Mouse (Mus musculus) MN1 (cell line): Measurements from ENCODE around the gene Kif16b.

Experiments used
- DNase-seq: peaks from one replicate; pipeline ENCODE4 v3.0.0-alpha.2; 2016; ENCODE audit warnings: low spot score

The Kif16b gene

GRCm38 (mm10) chr2:142732370-142732769, 169.0 kb downstream of the Kif16b start:
- no peak for DNase-seq

- no peak for DNase-seq
Measured at GRCm38 (mm10) chr2:142731778-142732092, 169.6 kb downstream of the Kif16b start.

GRCm38 (mm10) chr2:142731016-142731777, 170.1 kb downstream of the Kif16b start:
- no peak for DNase-seq

GRCm38 (mm10) chr2:142724215-142725001, 176.9 kb downstream of the Kif16b start:
- no peak for DNase-seq

GRCm38 (mm10) chr2:142720174-142720573, 181.2 kb downstream of the Kif16b start:
- no peak for DNase-seq

- DNase-seq = no peak
Measured at GRCm38 (mm10) chr2:142718998-142719397, 182.3 kb downstream of the Kif16b start.

- DNase-seq = no peak
Measured at GRCm38 (mm10) chr2:142717591-142717990, 183.7 kb downstream of the Kif16b start.

- no peak for DNase-seq
Measured at GRCm38 (mm10) chr2:142715912-142716260, 185.4 kb downstream of the Kif16b start.

- no peak for DNase-seq
Measured at GRCm38 (mm10) chr2:142715186-142715911, 186.0 kb downstream of the Kif16b start.

- no peak for DNase-seq
Measured at GRCm38 (mm10) chr2:142712727-142713126, 188.6 kb downstream of the Kif16b start.

GRCm38 (mm10) chr2:142709326-142709725, 192.0 kb downstream of the Kif16b start:
- DNase-seq = no peak

GRCm38 (mm10) chr2:142700689-142701088, 200.6 kb downstream of the Kif16b start:
- no peak for DNase-seq

- DNase-seq = no peak
Measured at GRCm38 (mm10) chr2:142698650-142699049, 202.7 kb downstream of the Kif16b start.

- no peak for DNase-seq
Measured at GRCm38 (mm10) chr2:142694936-142695331, 206.4 kb downstream of the Kif16b start.

- no peak for DNase-seq
Measured at GRCm38 (mm10) chr2:142694019-142694935, 207.1 kb downstream of the Kif16b start.

GRCm38 (mm10) chr2:142693461-142693860, 207.9 kb downstream of the Kif16b start:
- no peak for DNase-seq

- DNase-seq = no peak
Measured at GRCm38 (mm10) chr2:142689496-142689895, 211.8 kb downstream of the Kif16b start.

GRCm38 (mm10) chr2:142687936-142688514, 213.3 kb downstream of the Kif16b start:
- no peak for DNase-seq

- DNase-seq = no peak
Measured at GRCm38 (mm10) chr2:142682965-142683709, 218.2 kb downstream of the Kif16b start.

GRCm38 (mm10) chr2:142668426-142668825, 232.9 kb downstream of the Kif16b start:
- no peak for DNase-seq

- DNase-seq = no peak
Measured at GRCm38 (mm10) chr2:142651591-142651990, 249.7 kb downstream of the Kif16b start.
